Mouse (Mus musculus): Measurements from ENCODE around the gene Abca8b.
"Not testable (repeated sequence)": the region's sequence is repeated elsewhere in the genome, so short reads cannot be mapped to it uniquely, and the experiment has no call there.

Gene Abca8b

GRCm38 (mm10) chr11:109995624-109996023, at the start of gene Abca8b:
TSS of gene Abca8b (minus strand) at chr11:109995845.
- peak; percentile 39 for DNase-seq (ENCODE audit: low spot score)

- no peak for DNase-seq (ENCODE audit: low spot score)
Observed at GRCm38 (mm10) chr11:110037795-110038194, 42.1 kb upstream of the Abca8b start.

- DNase-seq (ENCODE audit: low spot score): no peak
Observed at GRCm38 (mm10) chr11:110028913-110029695, 33.5 kb upstream of the Abca8b start.

- no peak for DNase-seq (ENCODE audit: low spot score)
Observed at GRCm38 (mm10) chr11:110010836-110011546, 15.3 kb upstream of the Abca8b start.

- DNase-seq (ENCODE audit: low spot score): no peak
Observed at GRCm38 (mm10) chr11:109995013-109995412, 632 bp downstream of the Abca8b start.

GRCm38 (mm10) chr11:109994014-109994413, 1.6 kb downstream of the Abca8b start:
- no peak for DNase-seq (ENCODE audit: low spot score)

GRCm38 (mm10) chr11:109991270-109991669, 4.4 kb downstream of the Abca8b start:
- no peak for DNase-seq (ENCODE audit: low spot score)

GRCm38 (mm10) chr11:109990256-109990655, 5.4 kb downstream of the Abca8b start:
- no peak for DNase-seq (ENCODE audit: low spot score)

GRCm38 (mm10) chr11:109988164-109988563, 7.5 kb downstream of the Abca8b start:
- no peak for DNase-seq (ENCODE audit: low spot score)

GRCm38 (mm10) chr11:109987460-109988072, 8.1 kb downstream of the Abca8b start:
- DNase-seq (ENCODE audit: low spot score): not testable (repeated sequence)

GRCm38 (mm10) chr11:109981872-109982271, 13.8 kb downstream of the Abca8b start:
- no peak for DNase-seq (ENCODE audit: low spot score)

GRCm38 (mm10) chr11:109970521-109970920, 25.1 kb downstream of the Abca8b start:
- no peak for DNase-seq (ENCODE audit: low spot score)

- no peak for DNase-seq (ENCODE audit: low spot score)
Observed at GRCm38 (mm10) chr11:109961495-109962492, 33.9 kb downstream of the Abca8b start.

- no peak for DNase-seq (ENCODE audit: low spot score)
Observed at GRCm38 (mm10) chr11:109955185-109955584, 40.5 kb downstream of the Abca8b start.

GRCm38 (mm10) chr11:109936915-109937314, 58.7 kb downstream of the Abca8b start:
- DNase-seq (ENCODE audit: low spot score): no peak

GRCm38 (mm10) chr11:109933207-109933606, 62.4 kb downstream of the Abca8b start:
- not testable (repeated sequence) for DNase-seq (ENCODE audit: low spot score)

- DNase-seq (ENCODE audit: low spot score): no peak
Observed at GRCm38 (mm10) chr11:109928489-109928888, 67.2 kb downstream of the Abca8b start.

- DNase-seq (ENCODE audit: low spot score): no peak
Observed at GRCm38 (mm10) chr11:109926718-109927680, 68.6 kb downstream of the Abca8b start.

GRCm38 (mm10) chr11:109922236-109922635, 73.4 kb downstream of the Abca8b start:
- no peak for DNase-seq (ENCODE audit: low spot score)

GRCm38 (mm10) chr11:109919480-109919879, 76.2 kb downstream of the Abca8b start:
- no peak for DNase-seq (ENCODE audit: low spot score)
